ENCODE assay signal across 22 mouse cellular contexts in genomic region chr11:113278238-113278637, GRCm38 (mm10).
DNase-seq lines count a peak whose midpoint lies in the region; ATAC-seq and TF ChIP-seq lines count a peak whose summit lies in the region.
"Had no signal": no experiment of that assay in that cellular context is flagged by ENCODE, and none has a peak within 500 bp of the region (broad histone marks: within the 10 kb centered on the region; RNA-seq: fewer than 3 reads in every experiment).

No protein-coding gene starts in this region.

- DNase-seq in forebrain, embryonic 14.5 days (ENCODE audit: low spot score): no peak
- peak; percentile 21 for DNase-seq in liver, postnatal 0 days
- DNase-seq in limb, embryonic 10.5 days (ENCODE audit: low spot score): no peak
- no peak for DNase-seq in adrenal gland, adult 2 months
- DNase-seq: adrenal gland, adult 8-10 months; adrenal gland, postnatal 25 days; cerebellum, adult 11-12 months; cerebellum, adult 9-10 months; cerebellum, postnatal 25 days; gastrocnemius, postnatal 25 days; heart, adult 18-20 months; heart, postnatal 14 days had no signal

- no peak for ATAC-seq in forebrain, embryonic 13.5 days
- no peak for ATAC-seq in forebrain, embryonic 14.5 days
- peak; percentile 60 for ATAC-seq in liver, postnatal 0 days
- no peak for ATAC-seq in liver, embryonic 12.5 days
- ATAC-seq: CD4-positive, CD25-positive, alpha-beta regulatory T cell, adult 4 months; forebrain, embryonic 15.5 days; hindbrain, postnatal 0 days; inflammation-experienced regulatory T-cells, adult 6 months; intestine, embryonic 16.5 days had no signal

- TF ChIP-seq CTCF in liver, postnatal 0 days (IDR thresholded peaks at IDR 0.05; ENCODE audit: low read depth): no peak

- H3K9me3 ChIP-seq in forebrain, embryonic 13.5 days (replicated peaks): no peaks in the 10 kb centered on the region
- H3K9me3 ChIP-seq in forebrain, embryonic 14.5 days (replicated peaks; ENCODE audit: control insufficient read depth, low read length): no peaks in the 10 kb centered on the region
- H3K9me3 ChIP-seq in liver, postnatal 0 days (ENCODE audit: low read length): no peaks in the 10 kb centered on the region
- H3K9me3 ChIP-seq in liver, embryonic 12.5 days (replicated peaks): no peaks in the 10 kb centered on the region
- H3K9me3 ChIP-seq in limb, embryonic 10.5 days (replicated peaks): no peaks in the 10 kb centered on the region
- H3K9me3 ChIP-seq: forebrain, embryonic 10.5 days; forebrain, embryonic 15.5 days; heart, embryonic 13.5 days had no signal

- no peaks in the 10 kb centered on the region for H3K27me3 ChIP-seq in forebrain, embryonic 13.5 days
- H3K27me3 ChIP-seq in forebrain, embryonic 14.5 days (replicated peaks; ENCODE audit: control insufficient read depth, insufficient read depth, low read length): no peaks in the 10 kb centered on the region
- no peaks in the 10 kb centered on the region for H3K27me3 ChIP-seq in liver, postnatal 0 days (ENCODE audit: insufficient read depth, low read length)
- H3K27me3 ChIP-seq in liver, embryonic 12.5 days (replicated peaks): no peaks in the 10 kb centered on the region
- no peaks in the 10 kb centered on the region for H3K27me3 ChIP-seq in limb, embryonic 10.5 days (ENCODE audit: low read depth, poor library complexity, severe bottlenecking)
- H3K27me3 ChIP-seq: forebrain, embryonic 15.5 days; heart, embryonic 13.5 days had no signal

- no peak overlapping the region for H3K4me3 ChIP-seq in forebrain, embryonic 13.5 days
- no peak overlapping the region for H3K4me3 ChIP-seq in forebrain, embryonic 14.5 days (ENCODE audit: low read depth, low read length)
- H3K4me3 ChIP-seq in liver, postnatal 0 days (ENCODE audit: low read depth, low read length): no peak overlapping the region
- H3K4me3 ChIP-seq in liver, embryonic 12.5 days: no peak overlapping the region
- no peak overlapping the region for H3K4me3 ChIP-seq in limb, embryonic 10.5 days
- H3K4me3 ChIP-seq: forebrain, embryonic 10.5 days; forebrain, embryonic 15.5 days; heart, embryonic 13.5 days had no signal

- H3K36me3 ChIP-seq in forebrain, embryonic 13.5 days (ENCODE audit: poor library complexity, severe bottlenecking): no peaks in the 10 kb centered on the region
- H3K36me3 ChIP-seq in forebrain, embryonic 14.5 days (ENCODE audit: control insufficient read depth, insufficient read depth, low read length): no peaks in the 10 kb centered on the region
- no peaks in the 10 kb centered on the region for H3K36me3 ChIP-seq in liver, postnatal 0 days (replicated peaks; ENCODE audit: insufficient read depth, low read length)
- no peaks in the 10 kb centered on the region for H3K36me3 ChIP-seq in liver, embryonic 12.5 days
- H3K36me3 ChIP-seq in limb, embryonic 10.5 days: no peaks in the 10 kb centered on the region
- H3K36me3 ChIP-seq: forebrain, embryonic 10.5 days; forebrain, embryonic 15.5 days; heart, embryonic 13.5 days had no signal

- no peak overlapping the region for H3K9ac ChIP-seq in forebrain, embryonic 13.5 days
- no peak overlapping the region for H3K9ac ChIP-seq in forebrain, embryonic 14.5 days (ENCODE audit: low read length)
- no peak overlapping the region for H3K9ac ChIP-seq in liver, postnatal 0 days (replicated peaks)
- H3K9ac ChIP-seq in liver, embryonic 12.5 days: no peak overlapping the region
- H3K9ac ChIP-seq: forebrain, embryonic 15.5 days; heart, embryonic 13.5 days; hindbrain, embryonic 14.5 days had no signal

- peaks cover 32% of the 10 kb centered on the region for H3K4me1 ChIP-seq in forebrain, embryonic 13.5 days
- H3K4me1 ChIP-seq in forebrain, embryonic 14.5 days (ENCODE audit: control insufficient read depth, insufficient read depth, low read length): peaks cover 11% of the 10 kb centered on the region
- no peaks in the 10 kb centered on the region for H3K4me1 ChIP-seq in liver, postnatal 0 days (ENCODE audit: insufficient read depth)
- no peaks in the 10 kb centered on the region for H3K4me1 ChIP-seq in liver, embryonic 12.5 days
- peaks cover 37% of the 10 kb centered on the region for H3K4me1 ChIP-seq in limb, embryonic 10.5 days

- 80% methylated on average over 6 of the region's 6 CpGs for WGBS in forebrain, embryonic 13.5 days
- 76% methylated on average over 6 of the region's 6 CpGs for WGBS in forebrain, embryonic 14.5 days
- 56% methylated on average over 6 of the region's 6 CpGs for WGBS in liver, postnatal 0 days (ENCODE audit: insufficient replicate concordance)
- 65% methylated on average over 6 of the region's 6 CpGs for WGBS in liver, embryonic 12.5 days (ENCODE audit: insufficient replicate concordance)
- 93% methylated on average over 6 of the region's 6 CpGs for WGBS in limb, embryonic 10.5 days

- H3K27ac ChIP-seq in forebrain, embryonic 13.5 days: 0 out of 2 replicates have a peak overlapping the region, but pooled peaks have one; percentile 14
- H3K27ac ChIP-seq in forebrain, embryonic 14.5 days (ENCODE audit: low read depth, low read length): no peak overlapping the region
- H3K27ac ChIP-seq in liver, postnatal 0 days (ENCODE audit: low read depth): no peak overlapping the region
- no peak overlapping the region for H3K27ac ChIP-seq in liver, embryonic 12.5 days
- peak overlapping the region; percentile 42; the same call in 1 of the 2 replicates for H3K27ac ChIP-seq in limb, embryonic 10.5 days
- H3K27ac ChIP-seq: forebrain, embryonic 10.5 days; forebrain, embryonic 15.5 days; heart, embryonic 13.5 days had no signal

- TF ChIP-seq EP300 in liver, postnatal 0 days (IDR thresholded peaks at IDR 0.05; ENCODE audit: low read depth): no peak

- no peak overlapping the region for H3K4me2 ChIP-seq in forebrain, embryonic 13.5 days
- H3K4me2 ChIP-seq in forebrain, embryonic 14.5 days (ENCODE audit: low read length): no peak overlapping the region
- H3K4me2 ChIP-seq in liver, postnatal 0 days (ENCODE audit: low read depth, low read length): no peak overlapping the region
- H3K4me2 ChIP-seq in liver, embryonic 12.5 days: no peak overlapping the region
- H3K4me2 ChIP-seq: forebrain, embryonic 15.5 days; heart, embryonic 13.5 days; hindbrain, embryonic 14.5 days had no signal

Comparison
In these comparisons a context has a peak if more than half of its experiments do, and no peak if none do; other contexts are left out.
1. H3K27ac ChIP-seq: peak in forebrain, embryonic 13.5 days (single experiment) and limb, embryonic 10.5 days (single experiment); none in forebrain, embryonic 14.5 days (single experiment), liver, postnatal 0 days (single experiment) and liver, embryonic 12.5 days (single experiment).